Mouse (Mus musculus) heart, embryonic 11.5 days (tissue): ENCODE data around the gene Tedc1. TPM values are rescaled to one million over a fixed set of nuclear protein-coding genes. Genes with fewer than 3 reads are reported as not detected.

Experiments
- ATAC-seq: fragments of 200-750 bp; cut with Nextera tagmentation; replicated peaks from 2 replicates; pipeline ENCODE4 v1.8.0; 2017; ENCODE audit warnings: moderate library complexity; ENCODE audit not compliant: insufficient number of reproducible peaks, low FRiP score, low TSS enrichment
- H3K27ac ChIP-seq: fragments of 300-500 bp; sonication (generic); 2 replicates; pipeline ENCODE4 v1.5.1; 2014; ENCODE audit warnings: mild to moderate bottlenecking, low read depth, low read length
- H3K27me3 ChIP-seq: fragments of 300-500 bp; sonication (generic); 2 replicates; pipeline ENCODE4 v1.6.1; 2014; ENCODE audit warnings: mild to moderate bottlenecking, low read length, mixed read lengths; ENCODE audit not compliant: control insufficient read depth, insufficient read depth
- H3K36me3 ChIP-seq: fragments of 300-500 bp; sonication (generic); 2 replicates; pipeline ENCODE4 v1.6.1; 2014; ENCODE audit warnings: mild to moderate bottlenecking, low read length, moderate library complexity, mixed read lengths; ENCODE audit not compliant: control insufficient read depth, insufficient read depth
- H3K4me1 ChIP-seq: fragments of 300-500 bp; sonication (generic); 2 replicates; pipeline ENCODE4 v1.6.1; 2014; ENCODE audit warnings: low read length; ENCODE audit not compliant: control insufficient read depth, insufficient read depth
- H3K4me2 ChIP-seq: fragments of 300-500 bp; sonication (generic); 2 replicates; pipeline ENCODE4 v1.6.1; 2014; ENCODE audit warnings: mild to moderate bottlenecking, moderate library complexity
- H3K4me3 ChIP-seq: fragments of 300-500 bp; sonication (generic); 2 replicates; pipeline ENCODE4 v1.5.1; 2014; ENCODE audit warnings: low read depth, low read length
- H3K9ac ChIP-seq: fragments of 300-500 bp; sonication (generic); 2 replicates; pipeline ENCODE4 v1.6.1; 2014; ENCODE audit warnings: mild to moderate bottlenecking, low read depth, low read length, moderate library complexity
- H3K9me3 ChIP-seq: fragments of 300-500 bp; sonication (generic); replicated peaks from 2 replicates; pipeline ENCODE4 v1.6.1; 2016; ENCODE audit warnings: low read length; ENCODE audit not compliant: control insufficient read depth
- WGBS: fragments of 180-500 bp; shearing (Covaris S2); extraction: QIAGEN DNeasy Blood & Tissue Kit; methylation state at CpG from one replicate; pipeline ENCODE4 v1.1.7; 2014; ENCODE audit not compliant: insufficient replicate concordance; 5-methylcytosine and 5-hydroxymethylcytosine counted together
- polyA plus RNA-seq: library from polyadenylated mRNA; unstranded; fragments of >200 nt; fragmentation: Nextera tagmentation; extraction: Ambion mirVana; gene quantifications from 2 replicates; pipeline ENCODE4 v1.2.1, GENCODE M21; 2014

The Tedc1 gene
- polyA plus RNA-seq, 1 experiment from 2014 or later: 16.6 TPM

- peak; percentile 8; the same call in 1 of the 2 replicates for ATAC-seq
These were observed 18.7 kb upstream of the Tedc1 start for GRCm38 (mm10) chr12:113137260-113138213.

GRCm38 (mm10) chr12:113138291-113138690 is 17.9 kb upstream of the Tedc1 start:
- H3K4me3 ChIP-seq: no peak overlapping the region
- H3K36me3 ChIP-seq: peaks cover 25% of the 10 kb centered on the region
- H3K4me1 ChIP-seq: peaks cover 68% of the 10 kb centered on the region
- H3K9ac ChIP-seq: peak overlapping the region; percentile 28; the same call in 1 of the 2 replicates
- no peaks in the 10 kb centered on the region for H3K9me3 ChIP-seq
- WGBS: 49% methylated on average over 6 of the region's 6 CpGs
- no peaks in the 10 kb centered on the region for H3K27me3 ChIP-seq
- ATAC-seq: no peak
- H3K4me2 ChIP-seq: peak overlapping the region; percentile 94
- peak overlapping the region; percentile 97 for H3K27ac ChIP-seq

More at GRCm38 (mm10) chr12:113137260-113138213, 18.7 kb upstream of the Tedc1 start:
- no peaks in the 10 kb centered on the region for H3K27me3 ChIP-seq
- no peak overlapping the region; the same call in 1 of the 2 replicates for H3K4me2 ChIP-seq
- peak overlapping the region; percentile 97 for H3K27ac ChIP-seq
- peak overlapping the region; percentile 23; the same call in 1 of the 2 replicates for H3K9ac ChIP-seq
- H3K4me3 ChIP-seq: no peak overlapping the region
- H3K4me1 ChIP-seq: peaks cover 70% of the 10 kb centered on the region
- 49% methylated on average over 18 of the region's 18 CpGs for WGBS
- H3K36me3 ChIP-seq: peaks cover 31% of the 10 kb centered on the region
- no peaks in the 10 kb centered on the region for H3K9me3 ChIP-seq

- ATAC-seq: no peak
- H3K27ac ChIP-seq: peak overlapping the region; percentile 97
- no peaks in the 10 kb centered on the region for H3K27me3 ChIP-seq
- WGBS: 42% methylated on average over 11 of the region's 11 CpGs
- peak overlapping the region; percentile 87 for H3K4me3 ChIP-seq
- peak overlapping the region; percentile 99; the same call in 1 of the 2 replicates for H3K9ac ChIP-seq
- H3K4me1 ChIP-seq: peaks cover 68% of the 10 kb centered on the region
- H3K9me3 ChIP-seq: no peaks in the 10 kb centered on the region
- H3K4me2 ChIP-seq: peak overlapping the region; percentile 94
- peaks cover 21% of the 10 kb centered on the region for H3K36me3 ChIP-seq
These were observed 17.0 kb upstream of the Tedc1 start for GRCm38 (mm10) chr12:113138901-113139864.

- no peaks in the 10 kb centered on the region for H3K27me3 ChIP-seq
- peak; percentile 83 for ATAC-seq
- peak within 1 kb of the TSS; percentile 94 for H3K4me2 ChIP-seq
- peaks cover 67% of the 10 kb centered on the region for H3K4me1 ChIP-seq
- peak within 1 kb of the TSS; percentile 99 for H3K9ac ChIP-seq
- no peaks in the 10 kb centered on the region for H3K9me3 ChIP-seq
- H3K27ac ChIP-seq: peak within 1 kb of the TSS; percentile 97
- H3K4me3 ChIP-seq: peak within 1 kb of the TSS; percentile 87
- peaks cover 25% of the 10 kb centered on the region for H3K36me3 ChIP-seq
- WGBS: under 1% methylated on average over 55 of the region's 68 CpGs
These were observed 16.2 kb upstream of the Tedc1 start, which contains the start of gene Crip2 for GRCm38 (mm10) chr12:113139908-113140615. TSS of gene Crip2 (plus strand) at chr12:113140236.

- peak overlapping the region; percentile 87 for H3K4me3 ChIP-seq
- no peak for ATAC-seq
- H3K9me3 ChIP-seq: no peaks in the 10 kb centered on the region
- peak overlapping the region; percentile 97 for H3K27ac ChIP-seq
- 2% methylated on average over 49 of the region's 49 CpGs for WGBS
- H3K36me3 ChIP-seq: peaks cover 22% of the 10 kb centered on the region
- H3K4me1 ChIP-seq: peaks cover 63% of the 10 kb centered on the region
- peak overlapping the region; percentile 94 for H3K4me2 ChIP-seq
- peak overlapping the region; percentile 99 for H3K9ac ChIP-seq
- no peaks in the 10 kb centered on the region for H3K27me3 ChIP-seq
These were observed 15.4 kb upstream of the Tedc1 start for GRCm38 (mm10) chr12:113140616-113141411.

- Histone ChIP-seq H3K9me3 (no peaks in the 10 kb centered on the region), H3K27ac (peak overlapping the region; percentile 97), H3K36me3 (peaks cover 16% of the 10 kb centered on the region), H3K4me2 (peak overlapping the region; percentile 94), H3K27me3 (no peaks in the 10 kb centered on the region), H3K9ac (peak overlapping the region; percentile 99), H3K4me3 (peak overlapping the region; percentile 87), H3K4me1 (peaks cover 63% of the 10 kb centered on the region)
- whole genome bisulfite sequencing: 25% methylated on average over 8 of the region's 8 CpGs
- no peak for ATAC-seq
These were observed 14.7 kb upstream of the Tedc1 start for GRCm38 (mm10) chr12:113141531-113141973.
